Mouse (Mus musculus) retina, postnatal 1 day (tissue): ENCODE measurements around the gene Ak3.

ENCODE experiments used
- DNase-seq: peaks from one replicate; pipeline ENCODE4 v3.0.0-alpha.2; 2012

The Ak3 gene

DNA sequence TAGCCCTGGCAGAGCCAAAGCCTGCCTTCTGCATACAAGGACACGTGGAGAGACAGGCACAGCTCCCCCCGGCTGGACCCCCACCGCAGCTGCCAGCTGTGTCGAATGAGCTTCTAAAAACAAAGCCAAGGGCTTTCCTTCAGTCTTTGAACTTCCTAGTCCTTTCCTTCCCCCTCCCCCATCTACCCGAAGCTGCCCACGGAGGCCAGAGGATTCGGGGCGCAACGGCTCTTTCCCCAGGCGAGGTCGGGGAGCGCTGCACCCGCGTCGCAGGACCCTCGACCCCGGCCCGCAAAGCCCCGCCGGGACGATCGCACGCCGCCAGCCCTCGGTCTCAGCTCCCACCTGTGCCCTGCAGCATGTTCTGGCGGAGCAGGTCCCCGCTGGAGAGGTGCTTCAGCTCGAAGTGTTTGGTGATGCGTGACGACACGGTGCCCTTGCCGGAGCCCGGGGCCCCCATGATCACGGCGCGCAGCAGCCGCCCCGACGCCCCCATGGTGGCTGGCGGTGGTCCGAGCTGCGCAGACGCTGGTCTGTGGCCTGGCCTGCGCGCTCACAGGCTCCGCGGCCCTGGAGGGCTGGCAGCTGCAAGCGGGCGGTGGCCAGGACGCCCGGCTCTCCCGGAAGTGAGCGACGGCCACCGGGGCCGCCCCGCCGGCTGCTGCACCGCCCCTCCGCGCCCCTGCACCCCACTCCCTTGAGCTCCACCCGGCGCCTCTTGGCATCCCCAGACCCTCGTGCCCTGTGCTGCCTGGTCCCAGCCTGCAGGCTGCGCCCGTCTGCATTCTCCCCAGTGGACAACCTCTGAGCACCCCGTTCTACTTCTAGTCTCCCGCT lies at the start of gene Ak3:
TSS of gene Ak3 (minus strand) at position 628 of the 837 bp plus-strand sequence.
- DNase-seq = peak; percentile 88

GRCm38 (mm10) chr19:29092194-29092593 lies 44.4 kb upstream of the Ak3 start:
- no peak for DNase-seq

DNA sequence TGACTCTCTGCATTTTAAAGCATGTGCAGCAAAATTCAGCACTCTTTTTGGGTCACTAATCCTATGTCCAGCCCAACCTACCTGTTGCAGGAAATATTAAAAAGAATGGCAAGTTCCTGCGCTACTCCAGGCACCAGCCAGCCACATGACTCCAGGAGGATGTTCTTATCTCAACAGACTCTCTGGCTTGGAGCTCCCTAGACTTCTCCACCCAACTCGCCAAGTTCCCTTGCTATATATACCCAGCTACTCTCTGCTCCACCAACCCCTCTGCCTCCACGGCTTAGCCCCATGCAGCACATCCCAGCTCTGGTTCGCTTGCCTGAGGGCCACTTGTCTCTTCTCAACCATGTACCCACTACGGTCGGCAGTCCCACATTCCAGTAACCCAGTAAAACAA lies 40.9 kb upstream of the Ak3 start:
- DNase-seq = no peak

DNA sequence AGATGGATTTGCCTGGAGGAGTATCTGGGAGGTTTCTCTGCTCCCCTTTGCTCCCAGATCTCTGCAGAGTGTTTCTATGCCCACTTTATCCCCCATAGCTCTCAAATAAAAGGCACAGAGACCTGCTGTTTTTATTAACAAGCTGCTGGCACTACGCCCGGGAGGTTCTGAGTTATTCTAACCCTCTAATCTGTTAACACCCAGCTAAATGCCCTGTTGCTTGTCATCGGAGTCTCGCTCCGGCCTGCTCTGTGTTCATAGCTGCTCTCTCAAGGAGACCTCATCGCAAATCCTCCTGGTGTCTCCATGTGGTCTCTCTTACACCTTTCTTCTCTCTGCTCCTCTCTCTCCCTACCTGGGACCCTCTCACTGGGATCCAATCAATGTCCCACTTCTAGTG lies 27.0 kb upstream of the Ak3 start:
- no peak for DNase-seq

- DNase-seq = no peak
These were observed 21.4 kb upstream of the Ak3 start for GRCm38 (mm10) chr19:29069195-29069594.

DNA sequence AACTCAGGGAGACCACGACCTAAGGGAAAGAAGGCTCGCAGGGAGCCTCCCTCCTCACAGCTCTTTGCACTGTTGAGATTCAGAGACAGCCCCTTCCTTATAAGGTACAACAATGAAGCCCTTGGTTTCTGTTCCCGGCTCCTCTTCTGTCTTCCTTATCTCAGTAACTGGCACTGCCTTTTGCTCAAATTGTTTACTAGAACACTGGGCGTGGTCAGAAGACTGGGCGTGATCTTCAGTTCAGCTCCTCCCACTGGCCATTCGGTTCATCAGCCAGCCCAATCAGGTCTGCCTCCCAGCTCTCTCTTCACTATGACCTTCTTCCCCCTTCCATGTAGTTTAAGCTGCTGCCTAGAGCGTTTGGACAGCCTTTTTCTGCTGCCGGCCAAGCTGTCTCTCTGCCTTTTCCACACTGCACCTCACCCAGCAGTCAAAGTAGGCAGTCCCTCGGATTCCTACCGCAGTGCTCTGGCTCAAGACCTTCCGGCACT lies 19.3 kb upstream of the Ak3 start:
- peak; percentile 87 for DNase-seq

GRCm38 (mm10) chr19:29064451-29065102 lies 16.8 kb upstream of the Ak3 start:
- DNase-seq = no peak

GRCm38 (mm10) chr19:29063577-29064363 lies 16.0 kb upstream of the Ak3 start:
- DNase-seq = peak; percentile 93

- no peak for DNase-seq
These were observed 15.2 kb upstream of the Ak3 start for GRCm38 (mm10) chr19:29063009-29063408.

DNA sequence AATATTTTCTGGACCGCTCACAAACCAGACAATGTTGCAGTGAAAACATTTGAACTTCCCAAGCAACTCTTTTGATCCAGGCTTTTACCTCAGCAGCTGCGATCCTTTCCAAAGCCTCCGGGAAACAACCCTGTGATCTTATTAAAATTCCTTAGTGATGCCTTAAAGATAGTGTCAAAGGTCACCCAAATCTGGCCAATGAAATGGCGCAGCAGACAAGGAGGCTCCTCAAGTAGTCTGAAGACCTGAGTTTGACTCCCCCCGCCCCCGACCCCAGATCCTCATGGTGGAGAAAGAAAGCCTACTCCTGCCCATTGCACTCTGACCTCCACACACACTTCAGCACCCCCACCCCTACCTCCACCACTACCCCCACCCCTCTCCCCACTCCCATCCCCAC lies 12.5 kb upstream of the Ak3 start:
- no peak for DNase-seq

- no peak for DNase-seq
These were observed 11.9 kb upstream of the Ak3 start for GRCm38 (mm10) chr19:29059688-29060087.

GRCm38 (mm10) chr19:29058741-29059140 lies 11.0 kb upstream of the Ak3 start:
- DNase-seq = no peak

DNA sequence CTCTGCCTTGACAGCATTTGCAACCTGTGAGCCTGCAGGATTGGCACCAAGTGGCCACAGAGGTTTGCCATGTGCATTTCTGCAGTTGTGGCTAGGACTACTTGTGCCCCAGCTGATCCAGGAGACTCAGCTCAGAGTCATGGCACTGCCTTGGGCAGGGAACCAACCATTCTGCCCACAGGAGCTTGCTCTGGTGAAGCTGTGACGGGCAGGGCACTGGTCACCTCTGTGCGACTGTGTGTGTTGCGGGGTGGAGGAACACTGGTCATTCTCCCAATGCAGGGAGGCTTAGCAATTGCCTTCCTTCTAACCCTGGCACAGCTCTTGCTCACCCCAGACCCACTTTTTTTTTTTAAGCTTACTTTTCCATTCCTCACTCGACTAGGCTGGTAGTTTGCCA lies 7.7 kb upstream of the Ak3 start:
- DNase-seq = no peak

DNA sequence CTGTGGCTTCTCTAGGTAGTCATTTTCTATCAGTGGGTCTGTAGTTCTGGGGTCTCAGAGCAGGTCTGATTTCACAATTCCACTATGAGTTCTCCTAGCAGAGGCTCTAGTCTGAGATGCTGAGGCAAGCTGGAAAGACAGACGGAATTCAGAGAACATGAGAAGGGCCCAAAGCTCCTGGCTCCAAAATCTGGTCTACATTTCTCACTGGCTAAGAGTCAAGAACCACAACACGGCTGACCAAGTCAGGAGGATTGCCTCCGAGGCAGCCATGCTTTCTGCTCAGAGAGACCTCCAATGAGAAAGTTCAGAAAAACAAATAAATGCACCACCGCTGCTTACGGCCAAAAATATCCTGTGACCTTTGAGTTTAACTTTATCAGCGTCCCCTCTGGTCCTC lies 6.8 kb upstream of the Ak3 start:
- DNase-seq = no peak

GRCm38 (mm10) chr19:29052786-29053185 lies 5.0 kb upstream of the Ak3 start:
- DNase-seq = peak; percentile 38

DNA sequence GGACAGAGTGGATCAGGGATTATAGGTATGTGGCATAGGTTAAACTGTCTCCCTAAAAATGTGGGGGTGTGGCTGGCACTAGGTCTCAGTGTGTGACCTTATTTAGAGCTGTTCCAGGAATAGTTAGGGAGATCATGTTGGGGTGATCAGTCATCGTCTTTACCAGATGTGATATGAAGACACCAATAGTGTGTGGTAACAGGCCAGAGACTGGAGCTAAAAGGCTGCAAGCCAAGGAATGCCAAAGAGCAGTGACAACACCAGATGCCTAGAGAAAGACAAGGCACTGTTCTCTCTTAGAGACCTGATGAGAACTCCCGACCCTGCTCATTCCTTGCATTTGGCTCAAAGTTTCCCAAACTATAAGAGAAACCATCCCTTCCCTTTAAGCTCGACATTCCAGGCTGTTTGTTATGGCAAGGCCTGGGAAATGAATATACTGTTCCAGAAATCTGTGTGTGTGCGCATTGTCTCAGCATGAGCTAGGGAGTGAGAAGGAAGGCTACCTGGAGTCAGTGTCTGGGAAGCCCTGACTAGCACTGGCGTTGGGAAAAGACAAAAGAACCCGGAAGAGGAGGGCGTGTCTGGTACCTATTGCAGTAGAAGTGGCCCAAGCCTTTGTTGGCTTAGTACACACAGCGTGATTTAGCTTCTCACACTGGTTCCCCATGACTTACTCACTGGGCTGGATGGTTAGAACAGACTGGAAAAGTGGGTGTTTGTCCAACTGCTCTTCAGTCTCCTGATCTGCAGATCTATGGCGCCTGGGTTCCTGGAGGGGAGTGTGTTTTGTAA lies 2.6 kb upstream of the Ak3 start:
- DNase-seq = no peak

DNA sequence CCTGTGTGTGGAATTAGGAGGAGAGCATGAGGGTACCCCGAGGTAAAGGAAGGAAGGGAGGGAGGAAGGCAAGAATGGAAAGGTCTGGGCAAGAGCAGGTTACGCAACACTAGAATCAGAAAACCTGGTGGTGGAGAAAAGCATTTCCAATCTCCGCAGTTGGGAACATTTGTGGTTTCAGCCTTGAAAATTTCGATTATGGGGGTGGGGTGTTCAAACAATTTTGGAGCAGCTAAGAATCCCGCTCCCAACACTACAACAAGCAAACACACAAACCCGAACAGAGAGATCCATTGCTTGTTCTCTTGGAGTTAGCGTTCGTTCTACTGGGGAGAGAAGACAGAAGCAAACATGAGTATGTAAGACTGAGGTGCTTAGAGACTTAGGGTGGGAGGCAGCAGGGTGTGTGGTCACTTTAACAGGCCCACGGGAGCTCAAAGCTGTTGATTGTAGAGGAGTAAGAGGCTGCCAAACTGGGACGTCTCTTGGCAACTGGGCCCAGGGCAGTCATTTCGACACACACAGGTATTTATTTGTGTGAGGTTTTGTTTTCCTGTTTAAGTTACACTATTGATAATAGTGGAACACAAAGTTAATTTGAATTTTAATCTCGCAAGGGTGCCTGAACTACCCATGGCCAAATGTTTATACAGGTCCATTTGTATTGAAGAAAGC lies 1.8 kb upstream of the Ak3 start:
- no peak for DNase-seq

DNA sequence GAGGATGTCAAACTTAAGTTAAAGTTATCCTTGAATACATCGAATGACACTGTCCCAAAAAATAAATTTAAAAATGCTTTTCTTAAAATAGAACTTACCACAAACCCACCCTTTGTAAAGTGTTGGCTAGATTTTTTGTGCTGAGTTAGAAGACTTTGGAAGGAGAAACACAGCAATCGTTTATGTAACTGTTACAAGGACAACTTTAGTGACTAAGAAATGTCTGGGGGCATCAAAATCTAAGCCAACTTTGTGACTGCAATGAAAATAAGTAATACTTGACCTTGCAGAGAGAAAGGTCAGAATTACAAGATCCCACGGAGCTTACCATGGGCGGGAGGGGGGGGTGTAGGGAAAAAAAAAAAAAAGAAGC lies 814 bp downstream of the Ak3 start:
- DNase-seq = peak; percentile 12

- DNase-seq = no peak
These were observed 1.7 kb downstream of the Ak3 start for GRCm38 (mm10) chr19:29045956-29046650.

- no peak for DNase-seq
These were observed 2.4 kb downstream of the Ak3 start for GRCm38 (mm10) chr19:29045369-29045768.

DNA sequence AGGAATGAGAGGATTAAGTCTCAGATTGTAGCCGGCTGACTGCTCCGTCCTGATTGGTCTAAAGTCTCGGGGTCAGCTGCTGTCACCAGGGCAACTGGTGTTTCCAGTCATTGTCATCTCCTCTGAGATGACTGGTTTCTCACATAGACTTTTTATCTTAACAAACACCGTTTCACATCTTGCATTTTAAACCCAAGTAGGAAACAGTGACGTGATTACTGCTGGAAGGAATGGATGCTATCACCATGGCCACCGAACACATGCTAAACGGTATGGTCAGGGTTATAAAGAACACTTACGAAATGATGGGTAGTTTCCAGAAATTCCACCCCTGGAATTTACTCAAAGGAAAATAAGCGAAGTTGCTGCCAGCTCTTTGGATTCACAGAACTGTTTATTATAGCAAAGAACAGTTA lies 3.4 kb downstream of the Ak3 start:
- DNase-seq = peak; percentile 42
